ENCODE assay signal across 8 mouse cellular contexts in genomic region chr5:144254122-144254810, GRCm38 (mm10). TPM values are rescaled to one million over a fixed set of nuclear protein-coding genes. Genes with fewer than 3 reads are reported as not detected.
DNase-seq lines count a peak whose midpoint lies in the region; ATAC-seq lines count a peak whose summit lies in the region.

No protein-coding gene starts in this region.

- H3K9me3 ChIP-seq in embryonic facial prominence, embryonic 12.5 days: 0 out of 2 replicates have a peak, but pooled peaks cover 4% of the 10 kb centered on the region
- H3K9me3 ChIP-seq in heart, embryonic 12.5 days (replicated peaks): peaks cover 7% of the 10 kb centered on the region; the same call in 1 of the 2 replicates
- H3K9me3 ChIP-seq in kidney, embryonic 14.5 days (ENCODE audit: control insufficient read depth, low read length): 0 out of 2 replicates have a peak, but pooled peaks cover 4% of the 10 kb centered on the region

- H3K27ac ChIP-seq in embryonic facial prominence, embryonic 12.5 days: no peak overlapping the region
- H3K27ac ChIP-seq in heart, embryonic 12.5 days (ENCODE audit: poor library complexity, severe bottlenecking): peak overlapping the region; percentile 96; the same call in 1 of the 2 replicates
- H3K27ac ChIP-seq in kidney, embryonic 14.5 days (ENCODE audit: low read depth, low read length): peak overlapping the region; percentile 59

- peak; percentile 49 for DNase-seq in layer of hippocampus, adult 9-11 months
- no peak for DNase-seq in layer of hippocampus, adult 8-10 months (ENCODE audit: low spot score in 2 of 2)
- peak; percentile 79 for DNase-seq in lung, postnatal 14 days
- peak; percentile 81 for DNase-seq in ovary, postnatal 36 days (ENCODE audit: low spot score)
- no peak for DNase-seq in layer of hippocampus, adult 9-10 months (ENCODE audit: low spot score)

- H3K4me3 ChIP-seq in embryonic facial prominence, embryonic 12.5 days: peak overlapping the region; percentile 99
- peak overlapping the region; percentile 98 for H3K4me3 ChIP-seq in heart, embryonic 12.5 days
- peak overlapping the region; percentile 100 for H3K4me3 ChIP-seq in kidney, embryonic 14.5 days (ENCODE audit: low read length)

- H3K4me2 ChIP-seq in embryonic facial prominence, embryonic 12.5 days (replicated peaks): peak overlapping the region; percentile 72
- peak overlapping the region; percentile 80 for H3K4me2 ChIP-seq in heart, embryonic 12.5 days
- H3K4me2 ChIP-seq in kidney, embryonic 14.5 days (replicated peaks; ENCODE audit: low read depth, low read length): peak overlapping the region; percentile 85

- H3K27me3 ChIP-seq in embryonic facial prominence, embryonic 12.5 days: no peaks in the 10 kb centered on the region
- no peaks in the 10 kb centered on the region for H3K27me3 ChIP-seq in heart, embryonic 12.5 days (replicated peaks)
- H3K27me3 ChIP-seq in kidney, embryonic 14.5 days (ENCODE audit: control insufficient read depth, insufficient read depth, low read length): no peaks in the 10 kb centered on the region

- no peak overlapping the region for H3K9ac ChIP-seq in embryonic facial prominence, embryonic 12.5 days
- peak overlapping the region; percentile 7; the same call in 1 of the 2 replicates for H3K9ac ChIP-seq in heart, embryonic 12.5 days
- 0 out of 2 replicates have a peak overlapping the region, but pooled peaks have one; percentile 4 for H3K9ac ChIP-seq in kidney, embryonic 14.5 days (ENCODE audit: low read depth, low read length)

- H3K36me3 ChIP-seq in embryonic facial prominence, embryonic 12.5 days: peaks cover 7% of the 10 kb centered on the region; the same call in 1 of the 2 replicates
- H3K36me3 ChIP-seq in heart, embryonic 12.5 days: 0 out of 2 replicates have a peak, but pooled peaks cover 1% of the 10 kb centered on the region
- no peaks in the 10 kb centered on the region; the same call in 1 of the 2 replicates for H3K36me3 ChIP-seq in kidney, embryonic 14.5 days (ENCODE audit: control insufficient read depth, insufficient read depth, low read length)

- 53% methylated on average over 16 of the region's 16 CpGs for whole genome bisulfite sequencing in embryonic facial prominence, embryonic 12.5 days
- WGBS in heart, embryonic 12.5 days: 55% methylated on average over 16 of the region's 16 CpGs
- 46% methylated on average over 16 of the region's 16 CpGs for WGBS in kidney, embryonic 14.5 days

- peaks cover 32% of the 10 kb centered on the region for H3K4me1 ChIP-seq in embryonic facial prominence, embryonic 12.5 days
- peaks cover 36% of the 10 kb centered on the region for H3K4me1 ChIP-seq in heart, embryonic 12.5 days (replicated peaks)
- peaks cover 34% of the 10 kb centered on the region for H3K4me1 ChIP-seq in kidney, embryonic 14.5 days (ENCODE audit: control insufficient read depth, insufficient read depth, low read length)

- ATAC-seq in embryonic facial prominence, embryonic 12.5 days (ENCODE audit: insufficient number of reproducible peaks, insufficient read depth, low FRiP score, low TSS enrichment): no peak
- peak; percentile 68 for ATAC-seq in heart, embryonic 12.5 days (ENCODE audit: insufficient number of reproducible peaks, low FRiP score)
- ATAC-seq in kidney, embryonic 14.5 days (ENCODE audit: low FRiP score, low TSS enrichment): peak; percentile 41

RNA-seq across cellular contexts. Expression of gene Bri3, which starts 10.0 kb away (rescaled TPM):
- total RNA-seq in layer of hippocampus, adult 8-10 months (2022): 10 to 100 TPM; 55.7 to 78.1 (median 67.5) TPM
- polyA plus RNA-seq in embryonic facial prominence, embryonic 12.5 days (2016; fragmentation: Nextera tagmentation; extraction: Ambion mirVana): 141 and 143 TPM in 2 replicates
- 127 and 133 TPM in 2 replicates for polyA plus RNA-seq in heart, embryonic 12.5 days (2016; fragmentation: Nextera tagmentation; extraction: Ambion mirVana)
- 136 and 148 TPM in 2 replicates for polyA plus RNA-seq in kidney, embryonic 14.5 days (2014; fragmentation: Nextera tagmentation; extraction: Ambion mirVana)

RNA-seq across cellular contexts. Expression of gene Tecpr1, which starts 30.9 kb away (rescaled TPM):
- 100 to 1,000 TPM; 103 to 120 (median 109) TPM for total RNA-seq in layer of hippocampus, adult 8-10 months (2022)
- polyA plus RNA-seq in embryonic facial prominence, embryonic 12.5 days (2016; fragmentation: Nextera tagmentation; extraction: Ambion mirVana): 27.4 and 30.7 TPM in 2 replicates
- polyA plus RNA-seq in heart, embryonic 12.5 days (2016; fragmentation: Nextera tagmentation; extraction: Ambion mirVana): 19.1 and 19.3 TPM in 2 replicates
- 13.9 and 16.4 TPM in 2 replicates for polyA plus RNA-seq in kidney, embryonic 14.5 days (2014; fragmentation: Nextera tagmentation; extraction: Ambion mirVana)

Comparison
In these comparisons a context has a peak if more than half of its experiments do, and no peak if none do; other contexts are left out.
1. DNase-seq: peak in layer of hippocampus, adult 9-11 months (single experiment), lung, postnatal 14 days (single experiment) and ovary, postnatal 36 days (single experiment); none in layer of hippocampus, adult 8-10 months (0 of 2) and layer of hippocampus, adult 9-10 months (single experiment).
2. Peak in every context shown above with its lines, with median percentiles within 50 percentile points of each other: H3K4me2 ChIP-seq and H3K4me3 ChIP-seq.